Mouse (Mus musculus) heart, adult 18-20 months (tissue): ENCODE data around the gene Wbp1l. TPM values are rescaled to one million over a fixed set of nuclear protein-coding genes. Genes with fewer than 3 reads are reported as not detected.
"Not testable (repeated sequence)": the region's sequence is repeated elsewhere in the genome, so short reads cannot be mapped to it uniquely, and the experiment has no call there.

ENCODE experiments used
- DNase-seq, 2 experiments: peaks; one replicate each; pipeline ENCODE4 v3.0.0; 2021 to 2022; ENCODE audit warnings: mixed read lengths in 1 of 2
- long read RNA-seq, 2 experiments: library from polyadenylated mRNA; stranded (forward); transcript quantifications; one replicate each; pipeline ENCODE4 v2.0.0; 2021
- total RNA-seq, 2 experiments: library from RNA; stranded (reverse); gene quantifications; 2 replicates each; pipeline ENCODE4 v1.2.3; 2021

Wbp1l gene
- 10 to 100 TPM; 46.9 to 60.7 TPM for total RNA-seq
- long read RNA-seq, experiment 1, transcript Wbp1l-202 (4 exons, 3,865 nt) = major isoform, 13 of 43 reads
- long read RNA-seq, experiment 1, transcript Wbp1l-201 (5 exons, 3,911 nt) = minor isoform, 6 of 43 reads
- long read RNA-seq, experiment 1, transcript Wbp1l-204 (4 exons, 3,900 nt) = minor isoform, 6 of 43 reads
- long read RNA-seq, experiment 1, partial matches to known transcripts = 4 of 43 reads
- long read RNA-seq, experiment 1, other reads (novel, unspliced or antisense) = 14 of 43 reads
- long read RNA-seq, experiment 2, transcript Wbp1l-202 (4 exons, 3,865 nt) = major isoform, 5 of 20 reads
- long read RNA-seq, experiment 2, transcript Wbp1l-201 (5 exons, 3,911 nt) = major isoform, 5 of 20 reads
- long read RNA-seq, experiment 2, partial matches to known transcripts = 0 of 20 reads
- long read RNA-seq, experiment 2, other reads (novel, unspliced or antisense) = 7 of 20 reads

DNA sequence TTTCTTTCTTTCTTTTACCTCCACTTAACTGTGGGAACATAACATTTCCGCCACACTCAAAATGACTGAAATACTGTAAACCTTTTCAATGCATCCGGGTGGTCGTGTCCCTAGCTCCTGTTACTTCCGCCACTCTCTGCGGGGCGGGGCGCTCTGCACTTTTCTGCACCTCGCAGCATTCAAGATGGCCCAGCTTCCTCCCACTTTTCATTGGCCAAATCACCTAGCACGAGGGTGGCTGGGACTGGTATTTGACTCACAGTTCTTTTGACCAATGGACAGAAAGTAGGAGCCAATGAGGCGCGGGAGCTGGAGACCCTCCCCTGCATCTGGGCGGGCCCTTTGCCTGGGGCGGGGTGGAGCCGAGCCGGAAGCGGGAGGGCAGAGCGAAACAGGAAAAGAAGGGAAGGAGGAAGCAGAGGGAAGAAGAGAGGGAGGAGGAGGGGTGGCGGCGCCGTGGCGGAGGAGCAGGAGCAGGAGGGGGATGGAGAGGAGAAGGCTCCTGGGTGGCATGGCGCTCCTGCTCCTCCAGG, at the start of gene Wbp1l:
Gene Wbp1l (plus strand): TSS at position 365 of the 533 bp plus-strand sequence.
- peak; percentile 97 to 99 for DNase-seq

DNA sequence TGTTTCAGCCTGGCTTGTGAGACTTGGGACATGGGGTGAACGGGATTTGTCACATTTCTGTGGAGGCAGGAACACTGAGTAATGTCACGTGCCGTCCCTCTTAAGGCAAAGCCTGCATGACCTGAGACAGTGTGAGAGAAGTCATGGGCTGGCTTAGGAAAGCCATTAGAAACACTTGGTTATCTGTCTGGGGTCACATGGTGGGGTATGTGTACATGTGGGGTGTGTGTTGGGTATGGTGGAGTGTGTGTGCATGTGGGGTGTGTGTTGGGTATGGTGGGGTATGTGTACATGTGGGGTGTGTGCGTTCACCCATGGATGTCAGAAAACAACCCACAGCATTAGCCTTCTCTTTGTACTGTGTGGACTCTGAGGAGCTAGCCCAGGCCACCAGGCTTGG, 48.5 kb upstream of the Wbp1l start:
- DNase-seq = no peak

DNA sequence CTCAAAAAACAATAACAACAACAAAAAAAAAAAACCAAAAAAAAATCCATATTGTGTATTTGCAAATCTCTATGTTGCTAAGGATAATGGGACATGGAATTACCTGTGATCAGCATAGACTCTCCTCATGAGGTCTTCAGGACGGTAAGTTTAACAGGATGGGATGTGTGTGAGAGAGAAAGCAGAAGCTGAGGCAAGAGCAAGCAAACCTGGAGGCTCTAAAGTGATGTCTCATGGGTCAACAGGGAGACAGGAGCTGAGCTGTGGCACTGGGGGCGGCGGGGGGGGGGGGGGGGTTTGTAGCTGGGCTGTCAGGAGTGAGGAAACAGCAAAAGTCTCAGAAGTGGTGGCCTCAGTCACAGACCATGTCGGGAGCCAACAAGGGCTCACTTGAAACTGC, 46.4 kb upstream of the Wbp1l start:
- DNase-seq = no peak

DNA sequence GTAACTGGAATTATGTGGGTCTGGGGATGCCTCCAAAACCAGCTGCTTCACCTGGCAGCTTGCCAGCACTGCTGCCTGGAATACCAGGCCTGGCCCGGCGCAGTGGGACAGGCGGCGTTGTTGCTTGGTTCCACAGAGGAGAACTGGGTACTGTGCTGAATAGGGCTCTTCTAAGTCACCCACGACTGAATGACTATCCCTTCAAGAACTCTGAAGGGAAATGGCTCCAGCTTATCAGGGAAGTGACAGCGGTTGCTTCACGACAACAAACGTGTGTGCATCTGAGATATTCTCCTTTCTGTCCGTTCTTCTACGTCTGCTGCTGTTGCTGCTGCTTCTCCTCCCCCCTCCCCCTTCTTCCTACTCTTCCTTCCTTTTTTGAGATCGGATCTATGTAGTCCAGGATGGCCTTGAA, 45.3 kb upstream of the Wbp1l start:
- peak in 1 of 2 experiments; percentile 38 for DNase-seq

DNA sequence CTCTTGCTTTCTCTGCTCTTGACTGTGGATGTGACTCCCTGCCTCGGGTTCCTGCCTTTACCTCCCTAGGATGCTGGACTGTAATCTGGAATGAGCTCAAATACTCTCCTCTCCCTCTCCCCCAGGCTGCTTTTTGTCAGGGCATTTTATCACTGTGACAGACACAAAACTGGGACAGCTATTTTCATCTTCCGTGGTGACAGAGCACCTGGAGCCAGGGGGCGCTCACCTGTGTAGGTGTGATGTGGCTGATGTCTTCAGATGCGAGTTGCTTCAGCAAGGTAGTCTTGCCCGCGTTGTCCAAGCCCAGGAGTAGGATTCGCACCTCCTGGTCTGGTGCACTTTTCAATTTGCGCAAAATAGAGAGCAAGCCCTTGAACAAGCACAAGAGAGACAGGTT, 40.9 kb upstream of the Wbp1l start:
- DNase-seq = no peak

DNA sequence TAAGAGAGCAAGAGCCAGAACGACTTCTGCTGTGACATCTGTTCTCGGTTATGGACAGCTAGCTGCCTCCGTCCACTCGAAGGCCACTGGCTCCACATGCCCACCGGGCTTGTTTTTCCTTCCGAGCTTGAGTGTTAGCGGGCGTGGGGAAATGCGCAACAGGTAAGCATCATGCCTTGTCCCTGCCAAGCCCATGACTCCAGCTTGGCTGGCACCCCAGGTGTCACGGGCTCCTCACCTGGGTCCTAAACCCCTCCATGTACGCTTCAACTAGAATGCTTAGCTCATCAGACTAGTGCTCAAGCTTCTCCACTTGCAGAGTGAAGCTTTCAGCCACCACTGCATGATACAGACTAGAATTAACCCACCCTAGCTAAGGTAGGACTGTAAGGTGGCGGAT, 40.3 kb upstream of the Wbp1l start:
- DNase-seq = no peak

DNA sequence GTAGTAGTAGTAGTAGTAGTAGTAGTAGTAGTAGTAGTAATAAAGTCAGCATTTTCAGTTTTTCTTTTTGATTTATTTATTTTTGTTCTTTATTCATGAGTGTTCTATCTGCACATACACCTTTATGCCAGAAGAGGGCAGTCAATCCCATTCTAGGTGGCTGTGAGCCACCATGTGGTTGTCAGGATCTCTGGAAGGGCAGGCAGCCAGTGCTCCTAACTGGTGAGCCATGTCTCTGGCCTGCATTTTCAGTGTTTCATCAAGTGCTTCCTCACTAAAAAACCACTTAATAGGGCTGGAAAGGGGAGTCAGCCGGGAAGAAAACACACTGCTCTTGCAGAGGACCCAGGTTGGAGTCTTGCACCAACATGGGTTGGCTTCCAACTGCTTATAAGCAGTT, 36.8 kb upstream of the Wbp1l start:
- DNase-seq = peak; percentile 77

DNA sequence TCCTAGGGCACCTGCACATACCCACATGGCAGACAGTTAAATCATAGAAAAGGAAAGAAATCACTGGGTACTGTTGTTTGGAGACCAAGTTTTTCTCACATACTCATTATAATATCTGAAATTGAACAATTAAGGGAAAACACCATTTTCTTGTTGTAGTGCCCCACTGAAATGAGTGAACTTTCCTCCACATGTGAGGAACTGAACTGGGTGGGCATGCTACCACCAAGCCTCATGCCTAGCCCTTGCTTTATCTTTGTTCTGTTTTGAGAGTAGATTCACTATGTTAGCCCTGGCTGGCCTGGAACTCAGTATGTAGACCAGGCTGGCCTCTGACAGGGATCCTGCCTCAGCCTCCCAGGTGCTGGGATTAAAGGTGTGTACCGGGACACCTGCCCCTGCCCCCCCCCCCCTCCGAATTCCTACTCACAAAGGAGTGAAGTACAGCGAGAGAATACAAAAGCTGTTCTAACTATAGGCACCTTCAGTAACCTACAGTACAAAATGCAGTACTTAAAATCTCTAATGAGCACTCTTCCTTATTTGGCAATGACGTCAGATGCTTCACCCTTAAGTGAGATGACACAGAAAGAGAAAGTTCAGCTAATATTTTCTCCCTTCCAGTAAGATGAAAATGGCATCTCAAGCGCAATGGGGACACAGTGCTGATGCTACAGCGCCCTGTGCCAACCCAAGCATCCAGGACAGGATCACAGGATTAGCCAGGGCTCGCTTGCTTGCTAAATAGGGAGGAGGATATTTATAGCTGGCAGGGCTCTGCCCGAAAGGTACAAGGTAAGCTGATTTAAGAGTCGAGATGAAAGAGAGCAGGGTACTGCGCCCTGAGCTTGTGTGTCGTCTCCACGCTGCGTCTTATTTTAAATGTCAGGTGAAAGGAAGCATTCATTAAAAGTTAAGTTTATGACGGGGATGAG, 36.0 kb upstream of the Wbp1l start:
- DNase-seq = peak; percentile 51 to 67

DNA sequence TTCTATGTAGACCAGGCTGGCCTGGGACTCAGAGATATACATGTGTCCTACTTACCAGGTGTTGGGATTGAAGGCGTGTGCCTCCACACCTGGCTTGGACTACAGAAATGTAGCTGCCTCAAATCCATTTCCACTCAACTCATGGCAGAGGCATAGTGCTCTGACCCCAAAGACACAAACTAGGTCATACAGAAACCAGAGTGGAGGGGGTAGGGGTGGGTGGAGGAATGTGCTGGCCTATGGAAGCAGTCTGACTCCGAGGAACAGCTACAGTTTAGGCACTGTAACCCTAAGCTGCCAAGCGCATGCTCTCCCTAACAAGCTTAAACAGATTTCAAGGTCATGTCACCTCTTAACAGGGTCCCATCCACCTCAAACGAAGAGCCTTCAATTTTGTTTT, 35.3 kb upstream of the Wbp1l start:
- DNase-seq = no peak

DNA sequence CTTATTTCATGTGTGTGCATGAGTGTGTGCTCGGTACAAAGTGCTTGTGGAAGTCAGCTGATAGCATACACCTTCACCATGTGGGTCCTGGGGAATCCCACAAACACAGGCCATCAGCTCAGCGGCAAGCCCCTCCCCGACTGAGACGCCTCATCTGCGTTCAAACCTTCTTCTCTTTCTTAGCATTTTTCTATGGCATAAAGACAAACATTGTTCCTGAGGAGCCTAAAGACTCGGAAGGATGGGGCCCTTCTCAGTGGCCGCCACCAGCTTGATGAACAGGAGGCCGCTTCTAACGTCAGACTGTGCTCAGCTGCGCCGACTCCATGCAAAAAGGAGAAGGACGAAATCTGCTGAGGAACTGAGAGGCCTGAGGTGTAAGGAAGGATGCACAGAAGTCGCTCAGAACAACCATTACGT, 34.8 kb upstream of the Wbp1l start:
- DNase-seq = no peak

DNA sequence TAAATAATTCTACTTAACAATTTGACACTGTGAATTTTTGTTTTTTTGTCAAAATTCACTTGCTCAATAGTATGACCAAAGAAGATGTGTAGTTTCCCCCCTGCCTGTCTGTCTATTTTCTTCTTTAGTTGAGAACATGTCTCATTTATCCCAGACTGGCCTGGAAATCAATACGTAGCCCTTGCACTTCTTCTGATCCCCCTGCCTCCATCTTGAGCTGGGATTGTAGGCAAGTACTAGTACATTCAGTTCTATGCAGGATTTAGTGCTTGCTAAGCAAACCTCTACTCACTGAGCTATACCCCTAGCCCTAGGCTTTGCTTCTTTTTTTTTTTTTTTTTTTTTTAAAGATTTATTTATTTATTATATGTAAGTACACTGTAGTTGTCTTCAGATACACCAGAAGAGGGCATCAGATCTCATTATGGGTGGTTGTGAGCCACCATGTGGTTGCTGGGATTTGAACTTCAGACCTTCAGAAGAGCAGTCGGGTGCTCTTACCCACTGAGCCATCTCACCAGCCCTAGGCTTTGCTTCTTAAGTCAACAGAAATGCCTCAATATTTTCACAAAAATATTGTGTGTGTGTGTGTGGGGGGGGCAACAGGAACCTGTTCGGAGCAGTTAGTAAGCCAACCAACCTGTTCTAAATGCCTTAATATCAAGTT, 27.5 kb upstream of the Wbp1l start:
- DNase-seq = not testable (repeated sequence)

DNA sequence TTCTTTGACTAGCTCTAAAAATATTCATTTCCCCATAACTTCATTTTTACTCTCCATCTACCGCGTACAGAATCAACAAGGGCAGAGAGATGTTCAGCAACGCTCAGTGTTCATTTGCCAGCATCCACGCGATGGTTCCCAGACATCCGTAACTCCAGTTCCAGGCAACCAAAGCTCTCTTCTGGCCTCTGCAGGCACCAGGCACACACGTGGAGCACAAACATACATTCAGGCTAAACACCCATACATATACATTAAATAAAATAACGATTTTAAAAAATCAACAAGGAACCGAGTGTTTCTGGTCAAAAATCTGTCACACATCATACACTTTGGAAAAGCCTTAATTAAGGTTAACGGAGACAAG, 27.0 kb upstream of the Wbp1l start:
- DNase-seq = no peak

DNA sequence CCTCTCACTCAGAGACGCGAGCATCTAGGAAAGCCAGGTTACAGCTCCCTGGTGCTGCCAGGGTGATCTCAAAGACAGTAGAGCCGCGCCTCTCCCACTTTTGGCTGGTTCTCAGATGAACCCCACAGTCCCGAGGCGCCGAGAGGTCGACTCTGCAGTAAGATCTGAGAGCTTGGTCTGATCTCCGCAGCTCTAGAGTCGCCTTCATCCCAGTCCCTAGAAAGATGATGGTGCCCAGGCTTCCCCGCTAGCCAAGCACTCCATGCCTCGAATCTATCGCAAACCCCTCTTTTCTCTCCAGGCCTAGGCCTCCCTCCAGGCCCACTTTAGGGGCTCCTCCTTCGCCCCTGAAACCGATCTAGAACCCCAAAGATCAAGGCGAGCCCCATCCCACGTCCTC, 26.3 kb upstream of the Wbp1l start:
- DNase-seq = no peak

DNA sequence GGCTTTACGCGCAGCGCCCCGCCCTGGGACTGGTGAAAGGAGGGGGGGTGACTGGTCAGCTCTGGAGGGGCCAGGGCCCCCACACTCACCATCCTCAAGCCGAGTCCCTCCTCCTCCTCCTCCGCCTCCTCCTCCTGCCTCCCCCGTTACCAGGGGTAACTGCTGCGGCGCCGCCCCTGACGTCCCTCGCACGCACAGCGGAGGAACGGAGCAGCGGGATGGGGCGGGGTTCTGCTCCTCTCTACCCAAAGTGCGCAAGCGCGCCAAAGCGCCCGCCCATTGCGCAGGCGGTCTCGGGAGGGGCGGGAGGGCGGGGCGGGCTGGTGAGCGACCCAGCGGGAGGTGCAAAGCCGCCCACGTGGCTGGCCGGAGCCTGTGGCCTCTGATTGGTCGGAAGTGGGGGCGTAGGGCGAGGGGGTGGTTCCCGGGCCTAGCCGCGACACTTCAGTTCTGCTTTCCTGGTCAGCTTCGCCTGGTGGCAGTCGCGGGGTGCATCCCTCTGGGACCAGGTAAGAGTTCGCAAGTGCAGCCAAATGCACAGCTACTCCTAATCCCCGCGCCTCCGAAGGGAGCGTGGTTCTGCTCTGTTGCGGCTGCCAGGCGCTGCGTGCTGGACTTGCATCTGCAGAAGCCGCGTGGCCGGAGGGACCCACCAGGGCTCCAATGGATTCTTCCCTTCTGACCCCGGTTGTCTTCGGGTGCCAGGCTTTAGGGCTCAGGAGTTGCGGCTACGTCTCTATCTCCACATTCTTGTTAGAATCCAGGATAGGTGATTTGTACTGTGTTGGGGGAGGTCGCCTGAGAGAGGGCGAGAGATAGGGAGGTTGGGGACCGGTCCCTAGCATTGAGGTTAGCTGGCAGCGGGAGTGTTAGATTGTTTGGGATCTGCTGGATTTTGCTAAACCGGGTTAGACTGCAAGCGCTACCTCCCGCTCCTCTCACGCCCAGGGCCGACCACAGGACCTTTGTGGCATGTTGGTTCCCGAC, 25.6 kb upstream of the Wbp1l start, which contains the start of the genes Arl3 and Sfxn2:
Gene Arl3 (minus strand): TSS at position 248 of the 987 bp plus-strand sequence.
Gene Sfxn2 (plus strand): TSS at position 415 of the 987 bp plus-strand sequence.
- peak; percentile 94 to 98 for DNase-seq

DNA sequence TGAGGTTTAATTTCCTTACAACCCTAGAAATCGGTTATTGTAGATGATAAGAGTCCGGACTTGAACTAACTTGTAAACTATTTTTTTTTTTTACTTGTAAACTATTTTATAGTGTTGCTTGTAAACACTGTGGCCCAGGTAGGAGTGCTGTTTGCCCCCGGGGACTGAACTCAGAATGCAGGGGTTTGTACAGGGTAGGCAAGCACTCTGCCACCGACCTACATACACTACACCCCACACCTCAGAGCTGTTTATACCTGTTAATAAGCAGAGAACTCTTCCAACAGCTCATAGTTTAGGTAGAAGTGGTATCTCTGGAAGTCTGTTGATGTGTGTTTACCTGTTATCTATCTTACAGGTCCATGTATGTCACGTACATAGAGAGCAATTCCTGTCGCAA, 24.9 kb upstream of the Wbp1l start:
- no peak for DNase-seq

DNA sequence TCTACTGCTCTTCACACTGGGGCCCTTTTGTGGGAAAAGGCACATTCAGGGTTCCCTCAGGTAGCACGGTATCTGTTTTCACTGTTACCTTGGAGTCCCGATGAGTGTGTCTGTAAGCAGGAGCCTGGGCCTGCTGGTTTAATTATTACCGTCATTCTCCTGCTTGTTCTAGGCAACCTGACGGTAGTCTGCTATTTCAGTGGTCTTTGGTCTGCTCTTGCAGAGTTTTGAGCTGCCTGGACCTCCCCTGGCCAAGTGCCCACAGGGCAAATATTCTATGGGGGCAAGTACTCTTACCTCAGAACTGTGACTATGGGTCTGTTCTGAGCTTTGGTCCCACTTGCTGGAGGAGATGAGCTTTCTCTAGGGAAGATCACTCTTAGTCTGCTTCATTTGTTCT, 23.7 kb upstream of the Wbp1l start:
- DNase-seq = no peak

DNA sequence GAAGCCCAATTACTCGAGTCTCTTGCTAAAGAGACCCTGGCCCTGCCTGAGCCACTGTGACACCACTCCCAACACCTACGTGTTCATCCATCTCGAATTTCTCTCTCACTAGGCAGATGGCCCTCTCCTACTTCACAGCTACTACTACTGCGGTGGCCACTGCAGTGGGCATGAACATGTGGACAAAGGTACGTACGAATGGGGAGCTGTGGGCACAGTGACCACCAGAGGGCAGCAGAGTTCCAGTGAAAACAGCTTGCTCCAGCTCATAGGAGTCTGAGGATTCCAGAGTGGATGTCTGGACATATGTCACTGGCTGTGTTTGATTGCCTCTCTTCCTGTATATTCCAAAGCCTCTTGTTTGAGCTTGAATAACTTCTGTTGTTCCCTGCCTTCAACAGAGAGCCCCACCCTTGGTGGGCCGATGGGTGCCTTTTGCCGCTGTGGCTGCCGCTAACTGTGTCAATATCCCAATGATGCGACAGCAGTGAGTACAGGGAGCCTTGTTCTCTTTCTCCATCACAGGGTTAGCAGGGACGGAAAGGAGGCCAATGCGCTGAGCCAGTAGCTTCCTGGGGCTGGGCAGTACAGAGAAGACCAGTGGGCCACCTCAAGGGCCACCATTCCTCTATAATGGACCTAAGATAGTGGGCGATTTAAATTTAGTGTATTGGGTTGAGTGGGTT, 10.9 kb upstream of the Wbp1l start:
- DNase-seq = peak; percentile 82 to 94

DNA sequence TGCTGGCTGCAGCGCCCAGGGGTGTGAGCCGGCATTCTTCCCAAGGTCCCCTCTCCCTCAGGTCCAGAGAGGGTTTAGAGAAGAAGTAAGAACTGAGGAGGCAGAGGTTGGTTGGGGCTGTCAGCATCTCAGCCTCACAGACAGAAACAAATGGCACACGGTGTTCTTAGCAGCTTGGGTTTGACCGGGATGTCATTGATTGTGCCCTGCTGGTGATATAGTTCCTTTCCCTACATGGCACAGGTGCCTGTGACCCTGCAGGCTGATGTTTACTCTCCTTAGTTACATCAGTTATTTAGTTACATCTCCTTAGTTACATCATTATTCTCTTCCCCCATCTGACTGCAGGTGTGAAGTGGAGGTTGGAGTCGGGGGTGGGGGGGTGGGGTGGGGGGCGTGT, 7.3 kb upstream of the Wbp1l start:
- DNase-seq = no peak

DNA sequence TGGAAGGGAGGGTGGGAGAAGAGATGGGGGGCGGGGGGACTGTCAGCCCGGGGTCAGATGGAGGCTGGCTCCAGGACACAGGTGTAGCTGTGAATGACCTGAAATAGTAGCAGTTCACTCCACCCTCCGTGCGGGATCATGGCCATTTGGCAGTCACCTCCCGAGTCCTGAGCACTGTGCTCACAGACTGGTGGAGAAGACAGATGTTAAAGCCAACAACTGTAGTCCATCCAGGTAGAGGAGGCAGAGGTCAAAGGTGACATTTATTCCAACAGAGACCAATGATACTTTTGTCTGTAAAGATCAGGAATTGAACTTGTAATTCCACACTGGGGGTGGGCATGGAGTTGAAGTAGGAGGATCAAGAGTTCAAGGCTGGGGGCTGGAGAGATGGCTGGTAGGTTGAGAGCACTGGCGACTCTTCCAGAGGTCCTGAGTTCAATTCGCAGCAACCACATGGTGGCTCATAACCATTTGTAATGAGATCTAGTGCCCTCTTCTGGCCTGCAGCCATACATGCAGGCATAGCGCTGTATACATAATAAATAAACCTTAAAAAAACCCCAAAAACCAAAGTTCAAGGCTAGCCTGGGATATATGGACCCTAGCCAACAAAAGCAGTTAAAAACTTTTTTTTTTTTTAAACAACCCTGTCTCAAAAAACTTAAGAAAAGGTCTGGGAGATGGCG, 6.0 kb upstream of the Wbp1l start:
- no peak for DNase-seq

DNA sequence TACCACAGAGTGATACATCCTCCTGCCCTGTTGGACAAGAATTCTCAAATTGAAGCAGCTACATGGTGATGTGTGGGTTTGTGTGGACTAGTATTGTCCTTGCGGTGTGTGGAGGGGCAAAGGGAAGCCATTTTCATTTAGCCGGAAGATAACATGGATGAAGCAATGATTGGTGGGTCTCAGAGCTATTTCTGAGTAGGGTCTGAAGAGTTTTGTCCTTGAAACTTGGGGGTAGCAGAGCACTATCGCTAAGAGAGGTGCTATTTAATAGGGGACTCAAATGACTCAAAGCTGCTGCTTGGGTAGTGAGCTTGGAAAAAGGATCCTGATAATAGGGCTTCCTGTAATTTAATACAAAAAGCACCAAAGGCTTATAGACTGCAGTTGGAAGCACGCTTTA, 697 bp upstream of the Wbp1l start:
- DNase-seq = no peak
